Mouse (Mus musculus) embryo, embryonic 9.5 days (tissue): Measurements from ENCODE around the gene Nelfb.
A peak's percentile ranks its signal among the peaks of the same experiment; 100 is the strongest.

Experiments used
- DNase-seq: peaks from one replicate; pipeline ENCODE4 v3.0.0-alpha.2; 2017; ENCODE audit errors: extremely low spot score

Gene Nelfb

GRCm38 (mm10) chr2:25230581-25230980 is 19.3 kb upstream of the Nelfb start:
- no peak for DNase-seq

GRCm38 (mm10) chr2:25229582-25229981 is 18.3 kb upstream of the Nelfb start:
- DNase-seq, result no peak

- DNase-seq, result no peak
Measured at GRCm38 (mm10) chr2:25228995-25229530, 17.8 kb upstream of the Nelfb start.

GRCm38 (mm10) chr2:25228431-25228889 is 17.2 kb upstream of the Nelfb start:
- peak; percentile 86 for DNase-seq

- DNase-seq, result no peak
Measured at GRCm38 (mm10) chr2:25227406-25227805, 16.1 kb upstream of the Nelfb start.

- no peak for DNase-seq
Measured at GRCm38 (mm10) chr2:25226864-25227263, 15.6 kb upstream of the Nelfb start.

GRCm38 (mm10) chr2:25225811-25226379 is 14.6 kb upstream of the Nelfb start:
- no peak for DNase-seq

GRCm38 (mm10) chr2:25224766-25225752 is 13.8 kb upstream of the Nelfb start:
- peak; percentile 97 for DNase-seq

GRCm38 (mm10) chr2:25224492-25224765 is 13.1 kb upstream of the Nelfb start, which contains the start of gene Tubb4b:
Gene Tubb4b (minus strand): TSS chr2:25224702.
- no peak for DNase-seq

- no peak for DNase-seq
Measured at GRCm38 (mm10) chr2:25223681-25224491, 12.6 kb upstream of the Nelfb start.

- no peak for DNase-seq
Measured at GRCm38 (mm10) chr2:25221331-25221772, 10.1 kb upstream of the Nelfb start.

- DNase-seq, result no peak
Measured at GRCm38 (mm10) chr2:25218445-25218844, 7.2 kb upstream of the Nelfb start, which contains the start of gene Fam166a. Gene Fam166a (plus strand): TSS chr2:25218745.

GRCm38 (mm10) chr2:25217666-25218065 is 6.4 kb upstream of the Nelfb start:
- no peak for DNase-seq

- DNase-seq, result no peak
Measured at GRCm38 (mm10) chr2:25214444-25214843, 3.2 kb upstream of the Nelfb start, which contains the start of gene Stpg3. Gene Stpg3 (minus strand): TSS chr2:25214637.

- no peak for DNase-seq
Measured at GRCm38 (mm10) chr2:25213266-25213865, 2.1 kb upstream of the Nelfb start.

- no peak for DNase-seq
Measured at GRCm38 (mm10) chr2:25210686-25211085, 603 bp downstream of the Nelfb start.

- DNase-seq, result no peak
Measured at GRCm38 (mm10) chr2:25207593-25207992, 3.7 kb downstream of the Nelfb start.

- no peak for DNase-seq
Measured at GRCm38 (mm10) chr2:25203631-25204214, 7.6 kb downstream of the Nelfb start.

GRCm38 (mm10) chr2:25200631-25201030 is 10.7 kb downstream of the Nelfb start:
- no peak for DNase-seq

GRCm38 (mm10) chr2:25197946-25198345 is 13.3 kb downstream of the Nelfb start:
- no peak for DNase-seq

- DNase-seq, result no peak
Measured at GRCm38 (mm10) chr2:25197191-25197590, 14.1 kb downstream of the Nelfb start.
